Mouse (Mus musculus) cerebellum, adult 9-10 months (tissue): ENCODE measurements around the gene Acaa1a.

ENCODE experiments used
- DNase-seq: peaks from one replicate; pipeline ENCODE4 v3.0.0; 2022

Gene Acaa1a

DNA sequence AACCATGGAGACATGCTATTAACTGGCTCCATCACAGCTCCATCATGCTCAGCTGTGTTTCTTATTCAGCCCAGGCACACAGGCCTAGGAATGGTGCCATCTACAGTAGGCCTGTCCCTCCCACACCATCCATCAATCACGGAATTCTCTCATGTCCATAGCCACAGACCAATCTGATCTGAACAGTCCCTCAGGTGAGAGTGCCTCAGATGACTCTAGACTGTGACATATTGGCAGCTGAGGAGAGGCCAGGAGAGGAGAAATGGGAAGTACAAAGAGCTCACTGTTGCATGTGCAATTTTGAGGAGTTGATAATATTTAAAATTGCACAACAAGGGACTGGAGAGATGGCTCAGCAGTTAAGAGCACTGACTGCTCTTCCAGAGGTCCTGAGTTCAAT, 55.3 kb downstream of the Acaa1a start:
- DNase-seq = no peak
